Mouse (Mus musculus) megakaryocyte, embryonic 14.5 days (primary cell): ENCODE measurements at regions not wholly inside any gene's neighbourhood (a gene's known extent, or its start where the extent isn't known, plus 50 kb on each side); places are given as distances from the start of the nearest gene placed in this dataset.

Experiments
- FLI1 ChIP-seq: IDR thresholded peaks from 2 replicates; pipeline ENCODE4 v1.6.1; 2012; ENCODE audit warnings: low read length, inconsistent platforms, mixed read lengths
- GATA1 ChIP-seq: IDR thresholded peaks from 3 replicates; pipeline ENCODE4 v1.6.1; 2012; ENCODE audit warnings: mixed read lengths, low read length, inconsistent platforms, borderline replicate concordance

DNA sequence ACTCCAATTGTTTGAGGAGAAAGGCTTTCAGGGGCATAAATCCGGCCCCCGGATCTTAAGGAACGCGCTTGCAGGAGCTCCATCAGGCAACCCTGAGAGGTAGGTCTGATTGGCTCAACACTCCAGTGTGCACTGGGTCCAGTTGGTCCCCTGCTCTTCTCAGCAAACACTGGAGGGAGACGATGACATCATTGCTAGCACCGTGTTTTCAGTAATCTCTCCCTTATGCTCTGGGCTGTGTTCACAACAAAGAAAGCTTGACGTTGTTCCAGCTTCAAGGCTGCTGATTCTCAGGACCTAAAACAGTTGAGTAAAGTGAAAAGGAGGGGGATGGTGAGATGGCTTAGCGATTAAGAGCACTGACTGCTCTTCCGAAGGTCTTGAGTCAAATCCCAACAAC lies 97.0 kb upstream of the Cxadr start:
- TF ChIP-seq GATA1 (no peak), FLI1 (no peak)
